Mouse (Mus musculus) embryonic fibroblast, embryonic 13.5 days (primary cell): ENCODE data around the gene Vnn3.

Experiments used
- CTCF ChIP-seq: IDR thresholded peaks from 2 replicates; pipeline ENCODE4 v1.5.1; 2011; ENCODE audit warnings: mild to moderate bottlenecking, control low read depth, low read length, moderate library complexity, borderline replicate concordance; ENCODE audit not compliant: insufficient read depth
- POLR2A ChIP-seq: IDR thresholded peaks from 2 replicates; pipeline ENCODE4 v1.6.1; 2011; ENCODE audit warnings: low read depth, mild to moderate bottlenecking, control low read depth, low read length, moderate library complexity

- TF ChIP-seq POLR2A = no peak
- TF ChIP-seq CTCF = no peak
These were observed 48.4 kb upstream of the Vnn3 start for GRCm38 (mm10) chr10:23802911-23803310.
